Mouse (Mus musculus) CH12.LX (cell line): ENCODE data around the gene Wnt6. TPM values are rescaled to one million over a fixed set of nuclear protein-coding genes. Genes with fewer than 3 reads are reported as not detected.

Source experiments
- DNase-seq: peaks from one replicate; pipeline ENCODE4 v3.0.0-alpha.2; 2013; ENCODE audit errors: extremely low read depth
- H3K27ac ChIP-seq: 2 replicates; pipeline ENCODE4 v1.5.1; 2012; ENCODE audit warnings: low read depth, mild to moderate bottlenecking, control low read depth, moderate library complexity; ENCODE audit not compliant: insufficient read depth
- H3K27me3 ChIP-seq: replicated peaks from 2 replicates; pipeline ENCODE3; 2012; ENCODE audit warnings: inconsistent platforms
- H3K36me3 ChIP-seq, 2 experiments: replicated peaks in 1 of 2; 2 replicates each; pipeline versions ENCODE3 to v1.6.1; 2012; ENCODE audit warnings: inconsistent platforms in 1 of 2, low read length in 1 of 2, mild to moderate bottlenecking in 1 of 2, mixed read lengths in 1 of 2, moderate library complexity in 1 of 2; ENCODE audit not compliant: control insufficient read depth in 1 of 2, insufficient read depth in 1 of 2
- H3K4me1 ChIP-seq, 2 experiments: 2 replicates each; pipeline ENCODE4 v1.6.1; 2012; ENCODE audit warnings: inconsistent platforms in 1 of 2, moderate library complexity in 1 of 2; ENCODE audit not compliant: insufficient read depth in 2 of 2, control insufficient read depth in 1 of 2
- H3K4me2 ChIP-seq: 2 replicates; pipeline ENCODE4 v1.6.1; 2012; ENCODE audit warnings: low read depth, mild to moderate bottlenecking, control low read depth; ENCODE audit not compliant: poor library complexity, insufficient read depth, severe bottlenecking
- H3K4me3 ChIP-seq, 3 experiments: fragments of 150-350 bp in 1 of 3; sonication (generic) in 1 of 3; replicated peaks in 1 of 3; 2 replicates each; pipeline versions ENCODE3 to v1.5.1; 2011 to 2012; ENCODE audit warnings: low read depth in 2 of 3, low read length in 2 of 3, mild to moderate bottlenecking in 2 of 3, moderate library complexity in 2 of 3, control low read depth in 1 of 3, improper control_type of control experiment in 1 of 3, inconsistent platforms in 1 of 3, mixed read lengths in 1 of 3; ENCODE audit not compliant: poor library complexity in 1 of 3
- H3K79me2 ChIP-seq: replicated peaks from 2 replicates; pipeline ENCODE4 v1.6.1; 2012; ENCODE audit warnings: mild to moderate bottlenecking, moderate library complexity; ENCODE audit not compliant: control insufficient read depth, poor library complexity, insufficient read depth, severe bottlenecking; ENCODE audit errors: extremely low read depth
- H3K9ac ChIP-seq: 2 replicates; pipeline ENCODE4 v1.6.1; 2012; ENCODE audit warnings: low read depth, mild to moderate bottlenecking, control low read depth, moderate library complexity; ENCODE audit not compliant: insufficient read depth
- H3K9me3 ChIP-seq: replicated peaks from 2 replicates; pipeline ENCODE3; 2012; ENCODE audit warnings: low read length, inconsistent platforms, mixed read lengths
- BHLHE40 ChIP-seq: IDR thresholded peaks from 2 replicates; pipeline ENCODE4 v1.6.1; 2011; ENCODE audit warnings: mild to moderate bottlenecking, low read depth, low read length, improper control_type of control experiment
- ELF1 ChIP-seq: IDR thresholded peaks from 2 replicates; pipeline ENCODE4 v1.6.1; 2014; ENCODE audit warnings: low read depth, mild to moderate bottlenecking, inconsistent platforms, low read length, improper control_type of control experiment
- EP300 ChIP-seq: IDR thresholded peaks from 2 replicates; pipeline ENCODE4 v1.6.1; 2011; ENCODE audit warnings: low read length, improper control_type of control experiment
- ETS1 ChIP-seq: conservative IDR thresholded peaks from 2 replicates; pipeline ENCODE4 v1.6.1; 2012; ENCODE audit warnings: low read depth, mild to moderate bottlenecking, inconsistent platforms, low read length, improper control_type of control experiment, moderate library complexity
- HCFC1 ChIP-seq: IDR thresholded peaks from 2 replicates; pipeline ENCODE4 v1.6.1; 2012; ENCODE audit warnings: low read depth, mild to moderate bottlenecking, inconsistent platforms, low read length, improper control_type of control experiment
- IRF4 ChIP-seq: IDR thresholded peaks from 2 replicates; pipeline ENCODE4 v1.6.1; 2014; ENCODE audit warnings: low read depth, mild to moderate bottlenecking, inconsistent platforms, low read length, improper control_type of control experiment
- JUN ChIP-seq: IDR thresholded peaks from 2 replicates; pipeline ENCODE4 v1.6.1; 2011; ENCODE audit warnings: low read depth, mild to moderate bottlenecking, low read length, improper control_type of control experiment, moderate library complexity; ENCODE audit not compliant: insufficient read depth
- KAT2A ChIP-seq: IDR thresholded peaks from 2 replicates; pipeline ENCODE4 v1.6.1; 2012; ENCODE audit warnings: low read length, improper control_type of control experiment, inconsistent platforms; ENCODE audit not compliant: insufficient replicate concordance
- MAFK ChIP-seq: IDR thresholded peaks from 2 replicates; pipeline ENCODE4 v1.6.1; 2011; ENCODE audit warnings: low read length, improper control_type of control experiment; ENCODE audit not compliant: insufficient replicate concordance
- MAZ ChIP-seq: IDR thresholded peaks from 2 replicates; pipeline ENCODE4 v1.6.1; 2012; ENCODE audit warnings: low read depth, mild to moderate bottlenecking, inconsistent platforms, low read length, improper control_type of control experiment, moderate library complexity
- MEF2A ChIP-seq: IDR thresholded peaks from 2 replicates; pipeline ENCODE4 v1.6.1; 2014; ENCODE audit warnings: low read depth, mild to moderate bottlenecking, inconsistent platforms, low read length, improper control_type of control experiment, borderline replicate concordance
- MXI1 ChIP-seq: IDR thresholded peaks from 2 replicates; pipeline ENCODE4 v1.6.1; 2011; ENCODE audit warnings: mild to moderate bottlenecking, low read depth, low read length, improper control_type of control experiment
- MYC ChIP-seq: IDR thresholded peaks from 2 replicates; pipeline ENCODE4 v1.6.1; 2011; ENCODE audit warnings: low read depth, mild to moderate bottlenecking, improper control_type of control experiment, low read length
- RAD21 ChIP-seq: IDR thresholded peaks from 2 replicates; pipeline ENCODE4 v1.6.1; 2011; ENCODE audit warnings: low read depth, mild to moderate bottlenecking, low read length, improper control_type of control experiment, moderate library complexity
- TBP ChIP-seq: conservative IDR thresholded peaks from 2 replicates; pipeline ENCODE4 v1.6.1; 2011; ENCODE audit warnings: low read depth, low read length, improper control_type of control experiment
- TCF12 ChIP-seq: IDR thresholded peaks from 2 replicates; pipeline ENCODE4 v1.6.1; 2014; ENCODE audit warnings: low read depth, mild to moderate bottlenecking, inconsistent platforms, low read length, improper control_type of control experiment
- UBTF ChIP-seq: IDR thresholded peaks from 2 replicates; pipeline ENCODE4 v1.6.1; 2012; ENCODE audit warnings: low read depth, mild to moderate bottlenecking, inconsistent platforms, low read length, improper control_type of control experiment, moderate library complexity
- USF2 ChIP-seq: conservative IDR thresholded peaks from 2 replicates; pipeline ENCODE4 v1.6.1; 2011; ENCODE audit warnings: low read depth, low read length, improper control_type of control experiment
- ZC3H11A ChIP-seq: IDR thresholded peaks from 2 replicates; pipeline ENCODE4 v1.6.1; 2012; ENCODE audit warnings: low read depth, mild to moderate bottlenecking, inconsistent platforms, low read length, improper control_type of control experiment
- ZKSCAN1 ChIP-seq: IDR thresholded peaks from 2 replicates; pipeline ENCODE4 v1.6.1; 2012; ENCODE audit warnings: low read depth, inconsistent platforms, low read length, improper control_type of control experiment, borderline replicate concordance
- ZNF384 ChIP-seq: IDR thresholded peaks from 2 replicates; pipeline ENCODE4 v1.6.1; 2012; ENCODE audit warnings: low read depth, low read length, improper control_type of control experiment, inconsistent platforms
- dilution Hi-C: fragments of 300-500 bp; cut with MboI; formaldehyde crosslinking; loops from 2 replicates; pipeline ENCODE4 v1.14.3; 2020; ENCODE audit warnings: low sequenced_read_pairs; ENCODE audit not compliant: extremely low pct_unique_long_range_greater_than_20kb, extremely low pct_ligation_motif_present
- in situ Hi-C: fragments of 300-500 bp; cut with MboI; formaldehyde crosslinking; loops from 3 replicates; pipeline ENCODE4 v1.14.3; 2019; ENCODE audit warnings: low sequenced_read_pairs, low pct_ligation_motif_present, low pct_unique_long_range_greater_than_20kb, mixed read lengths
- polyA plus RNA-seq: library from polyadenylated mRNA; unstranded; fragments of >175 nt; gene quantifications from 2 replicates; pipeline ENCODE4 v1.2.1, GENCODE M21; 2012; ENCODE audit warnings: low read depth; ENCODE audit not compliant: insufficient read length
- total RNA-seq, 2 experiments: library from RNA; depleted of rRNA; stranded (reverse); fragments of 300-350 nt in 1 of 2; fragments of >200 nt in 1 of 2; gene quantifications; 2 replicates each; pipeline ENCODE4 v1.2.3; 2012 to 2014

The Wnt6 gene
- total and polyA plus RNA-seq, 3 experiments, result 0.67 to 3.4 (median 1.7) TPM

GRCm38 (mm10) chr1:74750683-74751082, 21.0 kb upstream of the Wnt6 start:
- TF ChIP-seq HCFC1, result no peak
- TF ChIP-seq MAFK, result no peak
- TF ChIP-seq ZNF384, result no peak
- no peak for TF ChIP-seq IRF4
- no peak for TF ChIP-seq TBP
- no peak for TF ChIP-seq MEF2A
- no peak for TF ChIP-seq UBTF
- no peak for TF ChIP-seq ETS1
- no peak for TF ChIP-seq RAD21
- TF ChIP-seq JUN, result no peak
- no peak for TF ChIP-seq MAZ
- TF ChIP-seq EP300, result no peak
- no peak for TF ChIP-seq BHLHE40
- no peak for TF ChIP-seq TCF12
- dilution Hi-C loops, result no loop called here

GRCm38 (mm10) chr1:74752150-74752549, 19.5 kb upstream of the Wnt6 start:
- no peak for TF ChIP-seq ZC3H11A
- no peak for TF ChIP-seq KAT2A
- TF ChIP-seq MXI1, result no peak
- TF ChIP-seq HCFC1, result no peak
- TF ChIP-seq MYC, result no peak
- no peak for TF ChIP-seq ZNF384
- no peak for TF ChIP-seq ZKSCAN1
- TF ChIP-seq ELF1, result no peak
- TF ChIP-seq USF2, result no peak
- Histone ChIP-seq H3K9me3 (no peaks in the 10 kb centered on the region), H3K4me2 (no peak overlapping the region), H3K27me3 (peaks cover 8% of the 10 kb centered on the region), H3K36me3 (no peaks in the 10 kb centered on the region), H3K79me2 (no peaks in the 10 kb centered on the region), H3K27ac (no peak overlapping the region), H3K4me1 (peaks cover 21 to 33% of the 10 kb centered on the region in 2 experiments), H3K9ac (no peak overlapping the region), H3K4me3 (no peak overlapping the region)
- in situ Hi-C loops, result loop anchor here (5.0 to 10.0 kb wide), 2 partner anchors 35 to 107 kb away; no protein-coding TSS in a partner anchor
- no peak for DNase-seq
- dilution Hi-C loops, result no loop called here

More at GRCm38 (mm10) chr1:74750683-74751082, 21.0 kb upstream of the Wnt6 start:
- H3K4me1 ChIP-seq, result peaks cover 21 to 33% of the 10 kb centered on the region in 2 experiments
- H3K4me3 ChIP-seq, result no peak overlapping the region
- DNase-seq, result no peak
- in situ Hi-C loops, result loop anchor here (5.0 to 10.0 kb wide), 2 partner anchors 33 to 106 kb away; no protein-coding TSS in a partner anchor
- no peaks in the 10 kb centered on the region for H3K79me2 ChIP-seq
- no peaks in the 10 kb centered on the region for H3K36me3 ChIP-seq
- peaks cover 10% of the 10 kb centered on the region for H3K27me3 ChIP-seq
- no peak overlapping the region for H3K27ac ChIP-seq
- H3K4me2 ChIP-seq, result no peak overlapping the region
- no peak overlapping the region for H3K9ac ChIP-seq
- H3K9me3 ChIP-seq, result no peaks in the 10 kb centered on the region
